Mouse (Mus musculus) CD4-positive naive resting alpha-beta T cell, adult 76 days (primary cell): ENCODE data around the gene Nfe2. TPM values are rescaled to one million over a fixed set of nuclear protein-coding genes. Genes with fewer than 3 reads are reported as not detected.

Experiments
- total RNA-seq: library from RNA; stranded (reverse); gene quantifications from one replicate; pipeline ENCODE4 v1.2.4, GENCODE M21; 2023

Nfe2 gene
- 1.4 TPM for total RNA-seq

GRCm38 (mm10) chr15:103257790-103258728 lies at the start of gene Nfe2:
Gene Nfe2 (minus strand): TSS chr15:103258403.

DNA sequence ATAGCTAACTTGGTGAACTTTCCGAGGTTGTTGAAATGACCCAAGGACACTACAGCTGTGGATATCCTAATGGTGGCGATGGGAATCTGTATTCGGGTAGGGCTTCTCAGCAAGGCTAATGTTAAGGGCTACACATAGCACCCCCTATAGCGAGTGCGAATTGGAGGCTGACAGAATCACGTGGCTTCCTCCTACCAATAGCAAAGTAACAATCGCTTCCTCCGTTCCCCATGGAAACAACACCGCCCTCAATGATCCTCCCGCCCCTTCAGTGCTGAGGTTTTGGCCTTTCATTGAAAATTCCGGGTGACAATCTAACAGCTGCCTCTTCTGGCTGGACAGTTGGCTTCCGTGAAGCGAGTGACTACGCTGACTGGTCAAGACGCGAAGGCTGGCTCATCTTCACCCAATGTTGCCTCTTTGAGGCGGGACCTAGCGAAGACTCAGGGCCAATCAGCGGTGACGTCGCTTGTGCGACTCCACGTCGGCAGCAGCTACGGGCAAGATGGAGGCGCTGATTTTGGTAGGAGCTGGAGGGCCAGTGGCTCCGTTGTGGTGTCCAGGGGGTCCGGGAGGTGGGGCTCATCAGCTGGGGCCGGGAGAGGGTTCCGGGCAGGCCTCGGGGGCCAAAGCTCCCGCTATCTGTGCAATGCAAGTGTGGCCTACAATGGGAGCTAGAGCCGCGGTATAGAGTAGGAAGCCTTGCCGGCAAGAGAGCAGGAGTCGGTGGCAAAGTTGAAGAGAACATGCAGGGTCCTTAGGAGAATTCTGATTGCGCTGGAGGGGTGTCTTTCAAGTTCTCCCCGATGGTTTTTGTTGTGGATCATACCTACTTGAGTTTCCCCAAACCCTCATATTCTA lies 14.4 kb upstream of the Nfe2 start, which contains the start of gene Copz1:
Gene Copz1, plus strand, starts transcription at position 296 of the 861 bp plus-strand sequence.

DNA sequence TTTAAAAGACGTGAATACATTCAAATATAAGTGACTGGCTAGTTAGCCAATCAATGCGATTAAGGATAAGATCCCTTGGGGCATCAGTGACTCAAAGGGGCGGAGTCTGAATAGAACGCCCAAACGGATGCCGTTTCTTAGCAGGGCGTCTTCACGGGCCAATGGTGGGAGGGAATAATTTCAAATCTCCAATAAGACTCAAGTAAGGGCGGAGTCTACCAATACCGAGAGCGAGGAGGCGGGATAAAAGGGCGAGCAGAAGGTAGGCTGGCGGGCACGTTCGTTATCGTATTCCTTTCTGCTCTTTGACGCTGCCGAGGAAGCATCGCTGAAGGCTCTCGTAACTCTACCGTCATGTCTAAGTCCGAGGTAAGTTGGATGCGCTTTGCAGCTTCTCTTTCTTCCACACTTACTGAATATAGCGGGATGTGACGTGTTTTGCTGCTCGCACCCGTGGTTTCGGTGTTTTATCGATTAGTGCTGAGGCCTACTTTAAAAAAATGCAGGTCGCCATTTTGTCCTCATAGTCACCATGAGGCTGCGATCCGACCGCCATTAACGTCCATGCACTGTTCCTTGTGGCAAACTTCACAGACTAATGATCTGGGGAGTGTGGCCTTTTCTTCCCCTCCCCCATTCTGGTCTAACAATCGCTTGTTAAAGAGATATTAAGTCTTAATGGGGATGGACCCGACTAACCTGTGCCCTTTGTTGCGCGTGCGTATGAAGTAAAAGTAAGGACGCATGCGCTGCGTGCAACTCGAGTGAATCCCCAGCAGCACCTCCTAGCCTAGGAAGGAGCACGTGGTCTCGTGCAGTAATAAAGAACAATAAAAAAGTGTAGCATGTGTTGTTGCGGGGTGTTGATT lies 17.8 kb downstream of the Nfe2 start, which contains the start of gene Hnrnpa1:
Gene Hnrnpa1, plus strand, starts transcription at position 273 of the 869 bp plus-strand sequence.

GRCm38 (mm10) chr15:103239685-103240159 lies 18.5 kb downstream of the Nfe2 start, which contains the start of gene Cbx5:
Gene Cbx5 (minus strand): TSS chr15:103239816.

Other genes starting within 250 kb of the Nfe2 start
- gene Hoxc4, start 239.5 kb downstream of the Nfe2 start, total RNA-seq, result not detected
- gene Smug1, start 91.3 kb downstream of the Nfe2 start, total RNA-seq, result 6.0 TPM
- 24.0 TPM for gene Cbx5, start 18.6 kb downstream of the Nfe2 start, total RNA-seq
- gene Hnrnpa1, start 18.0 kb downstream of the Nfe2 start, total RNA-seq, result 659 TPM
- 73.4 TPM for gene Copz1, start 14.3 kb upstream of the Nfe2 start, total RNA-seq
- gene Gpr84, start 52.2 kb upstream of the Nfe2 start, total RNA-seq, result not detected
- gene Zfp385a, start 81.7 kb upstream of the Nfe2 start, total RNA-seq, result 2.4 TPM
- 2.1 TPM for gene Itga5, start 108.4 kb upstream of the Nfe2 start, total RNA-seq
- gene Gtsf1, start 172.1 kb upstream of the Nfe2 start, total RNA-seq, result not detected
- gene Gtsf2, start 190.1 kb upstream of the Nfe2 start, total RNA-seq, result not detected
- 147 TPM for gene Nckap1l, start 195.4 kb upstream of the Nfe2 start, total RNA-seq
- 39.7 TPM for gene Pde1b, start 244.6 kb upstream of the Nfe2 start, total RNA-seq